In genomic region chrX:153237920-153238504, GRCm38 (mm10) we compare ENCODE assay signal across 8 mouse cellular contexts. TPM values are rescaled to one million over a fixed set of nuclear protein-coding genes. Genes with fewer than 3 reads are reported as not detected.
A peak's percentile ranks its signal among the peaks of the same experiment; 100 is the strongest.
DNase-seq lines count a peak whose midpoint lies in the region; ATAC-seq and TF ChIP-seq lines count a peak whose summit lies in the region.

No protein-coding gene starts in this region.

- H3K4me1 ChIP-seq in heart, embryonic 10.5 days = no peaks in the 10 kb centered on the region
- 0 out of 2 replicates have a peak, but pooled peaks cover 3% of the 10 kb centered on the region for H3K4me1 ChIP-seq in kidney, embryonic 15.5 days
- peaks cover 3% of the 10 kb centered on the region; the same call in 1 of the 2 replicates for H3K4me1 ChIP-seq in liver, adult 2 months (ENCODE audit: control insufficient read depth, insufficient read depth, low read length)

- no peak for TF ChIP-seq POLR2A in liver, adult 2 months (IDR thresholded peaks at IDR 0.05; ENCODE audit: extremely low read depth, insufficient read depth, low read length)

- peak overlapping the region; percentile 67 for H3K4me3 ChIP-seq in heart, embryonic 10.5 days
- peak overlapping the region; percentile 60 for H3K4me3 ChIP-seq in kidney, embryonic 15.5 days (replicated peaks)
- peak overlapping the region; percentile 50; the same call in 1 of the 2 replicates for H3K4me3 ChIP-seq in liver, adult 2 months (ENCODE audit: insufficient read depth, low read depth, low read length)

- H3K9me3 ChIP-seq in heart, embryonic 10.5 days = no peaks in the 10 kb centered on the region
- H3K9me3 ChIP-seq in kidney, embryonic 15.5 days (replicated peaks) = no peaks in the 10 kb centered on the region

- no peak for TF ChIP-seq CTCF in liver, adult 2 months (IDR thresholded peaks at IDR 0.05; ENCODE audit: low read depth, low read length)

- H3K79me2 ChIP-seq in liver, adult 2 months (ENCODE audit: control insufficient read depth, insufficient read depth, low read length) = no peaks in the 10 kb centered on the region

- WGBS in heart, embryonic 10.5 days = 16% methylated on average over 23 of the region's 23 CpGs
- 21% methylated on average over 22 of the region's 23 CpGs for WGBS in kidney, embryonic 15.5 days
- under 1% methylated on average over 23 of the region's 23 CpGs for WGBS in liver, adult 2 months

- H3K27ac ChIP-seq in heart, embryonic 10.5 days = peak overlapping the region; percentile 73; the same call in 1 of the 2 replicates
- H3K27ac ChIP-seq in kidney, embryonic 15.5 days = no peak overlapping the region
- H3K27ac ChIP-seq in liver, adult 2 months (replicated peaks; ENCODE audit: insufficient read depth, low read depth, low read length) = no peak overlapping the region

- peak; percentile 5 for DNase-seq in ovary, adult 18-20 months (ENCODE audit: low spot score)
- DNase-seq in ovary, postnatal 10 days (ENCODE audit: low spot score) = no peak
- peak; percentile 80 for DNase-seq in heart, embryonic 10.5 days (ENCODE audit: low spot score)
- DNase-seq in liver, adult 2 months (ENCODE audit: extremely low read depth, low read depth, low spot score) = no peak
- DNase-seq in naive thymus-derived CD4-positive, alpha-beta T cell, adult 2 months (ENCODE audit: low read depth) = peak; percentile 1
- peak; percentile 46 for DNase-seq in testis, postnatal 10 days (ENCODE audit: low spot score)

- peak; percentile 95 for ATAC-seq in common myeloid progenitor, adult 5-6 weeks (replicated peaks; ENCODE audit: low read depth, poor library complexity, severe bottlenecking)
- peak; percentile 95 for ATAC-seq in kidney, embryonic 15.5 days (replicated peaks; ENCODE audit: low FRiP score)

- H3K27me3 ChIP-seq in heart, embryonic 10.5 days (ENCODE audit: insufficient read depth, poor library complexity, severe bottlenecking) = peaks cover 2% of the 10 kb centered on the region; the same call in 1 of the 2 replicates
- peaks cover 30% of the 10 kb centered on the region for H3K27me3 ChIP-seq in kidney, embryonic 15.5 days
- no peaks in the 10 kb centered on the region for H3K27me3 ChIP-seq in liver, adult 2 months (ENCODE audit: control insufficient read depth, insufficient read depth, low read length)

- peak overlapping the region; percentile 43; the same call in 1 of the 2 replicates for H3K9ac ChIP-seq in kidney, embryonic 15.5 days
- no peak overlapping the region for H3K9ac ChIP-seq in liver, adult 2 months (ENCODE audit: low read depth, low read length)

- no peaks in the 10 kb centered on the region for H3K36me3 ChIP-seq in heart, embryonic 10.5 days
- no peaks in the 10 kb centered on the region for H3K36me3 ChIP-seq in kidney, embryonic 15.5 days
- no peaks in the 10 kb centered on the region for H3K36me3 ChIP-seq in liver, adult 2 months (ENCODE audit: control insufficient read depth, insufficient read depth, low read length)

- H3K4me2 ChIP-seq in kidney, embryonic 15.5 days = peak overlapping the region; percentile 75

RNA-seq across cellular contexts. Expression of gene Klf8, which starts 0.7 kb away (rescaled TPM):
- 1.9 and 3.6 TPM in 2 replicates for total RNA-seq in common myeloid progenitor, adult 5-6 weeks (2017)
- 1.5 and 2.0 TPM in 2 replicates for polyA plus RNA-seq in heart, embryonic 10.5 days (2016; fragmentation: Nextera tagmentation; extraction: Ambion mirVana)
- 0.56 and 0.64 TPM in 2 replicates for polyA plus RNA-seq in kidney, embryonic 15.5 days (2015; fragmentation: Nextera tagmentation; extraction: Ambion mirVana)
- total RNA-seq in liver, adult 2 months (2014; rRNA removed) = under 0.01 TPM in 1 of 2 replicates, not detected in the other
- polyA plus RNA-seq in liver, adult 2 months (2012; rRNA removed) = not detected in 2 replicates

Comparison
In these comparisons a context has a peak if more than half of its experiments do, and no peak if none do; other contexts are left out.
1. DNase-seq: peak in ovary, adult 18-20 months (single experiment), heart, embryonic 10.5 days (single experiment), naive thymus-derived CD4-positive, alpha-beta T cell, adult 2 months (single experiment) and testis, postnatal 10 days (single experiment); none in ovary, postnatal 10 days (single experiment) and liver, adult 2 months (single experiment).
2. Peak in every context shown above with its lines, with median percentiles within 50 percentile points of each other: H3K4me3 ChIP-seq.